Mouse (Mus musculus): ENCODE results near the gene Cercam. TPM values are rescaled to one million over a fixed set of nuclear protein-coding genes. Genes with fewer than 3 reads are reported as not detected.
A peak's percentile ranks its signal among the peaks of the same experiment; 100 is the strongest.

Cercam gene
- polyA plus RNA-seq, 1 experiment from 2014 or later: 12.3 TPM

DNA sequence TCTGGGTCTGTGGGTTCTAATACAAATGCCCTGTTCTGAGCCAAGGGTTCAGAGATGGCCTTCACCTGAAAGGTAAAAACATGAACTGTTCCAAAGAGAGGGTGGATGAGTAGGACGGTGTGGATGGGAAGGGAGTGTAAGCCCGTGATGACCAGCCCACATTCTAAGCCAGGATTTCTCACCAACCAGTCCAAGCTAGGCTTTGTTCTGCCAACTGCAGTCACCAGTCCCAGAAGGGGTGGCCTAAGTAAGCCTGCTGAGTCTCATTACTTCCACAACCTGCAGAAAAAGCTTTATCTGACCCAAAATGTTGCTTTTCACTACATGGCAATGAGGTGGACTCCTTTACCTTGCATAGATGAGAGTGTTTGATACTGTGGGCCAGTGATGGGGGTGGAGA, 24.8 kb upstream of the Cercam start:
- Histone ChIP-seq H3K27ac (replicated peaks) (peak overlapping the region; percentile 83), H3K4me3 (peak overlapping the region; percentile 61), H3K4me1 (peaks cover 41% of the 10 kb centered on the region), H3K36me3 (replicated peaks) (peaks cover 64% of the 10 kb centered on the region), H3K27me3 (replicated peaks; ENCODE audit: low read depth, poor library complexity, severe bottlenecking) (peaks cover 77% of the 10 kb centered on the region), H3K9me3 (no peaks in the 10 kb centered on the region)
- 67% methylated on average over 2 of the region's 2 CpGs for WGBS
- no peak for DNase-seq (ENCODE audit: low spot score)

DNA sequence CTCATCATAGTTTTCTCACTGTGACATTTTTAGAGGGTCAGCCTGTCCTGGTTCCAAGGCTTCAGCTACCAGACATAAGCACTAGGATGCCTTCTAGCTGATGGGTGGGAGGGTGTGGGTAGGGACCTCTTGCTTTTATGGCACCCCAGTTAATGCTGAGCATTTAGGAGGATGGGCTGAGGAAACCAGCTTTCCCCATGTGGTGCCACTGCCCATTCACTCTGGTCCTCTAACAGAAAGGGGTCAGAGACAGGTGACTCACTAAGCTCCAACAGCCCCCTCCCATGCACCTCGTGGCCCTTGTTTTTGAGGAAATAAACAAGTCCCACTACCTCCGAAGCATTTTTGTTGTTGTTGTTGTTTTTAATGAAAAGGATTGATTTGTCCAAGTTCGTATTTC, 24.3 kb upstream of the Cercam start:
- Histone ChIP-seq H3K4me3 (peak overlapping the region; percentile 61), H3K27me3 (replicated peaks; ENCODE audit: low read depth, poor library complexity, severe bottlenecking) (peaks cover 81% of the 10 kb centered on the region), H3K4me1 (peaks cover 36% of the 10 kb centered on the region), H3K27ac (replicated peaks) (peak overlapping the region; percentile 83), H3K36me3 (replicated peaks) (peaks cover 58% of the 10 kb centered on the region), H3K9me3 (no peaks in the 10 kb centered on the region)
- 15% methylated on average over 3 of the region's 3 CpGs for WGBS
- no peak for DNase-seq (ENCODE audit: low spot score)

DNA sequence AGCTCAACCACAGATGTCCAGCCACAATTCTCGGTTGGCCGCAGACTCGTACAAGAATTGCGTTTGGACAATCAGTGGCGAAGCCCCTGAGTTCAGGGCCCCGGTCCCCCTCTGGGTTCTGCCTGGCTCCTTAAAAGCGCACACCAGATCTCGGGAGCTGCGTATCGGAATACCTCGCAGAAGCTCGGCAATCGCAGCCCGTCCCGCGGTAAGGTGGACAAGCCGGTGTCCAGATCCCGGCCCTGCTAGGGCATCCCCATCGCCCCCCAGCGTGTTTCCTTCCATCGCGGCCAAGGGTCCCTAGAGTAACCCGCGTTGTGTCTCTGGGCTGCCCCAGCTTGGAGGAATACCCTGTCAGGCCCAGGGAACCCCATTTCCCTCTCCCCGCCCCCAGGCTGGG, 23.3 kb upstream of the Cercam start:
- H3K27ac ChIP-seq (replicated peaks): peak overlapping the region; percentile 83
- DNase-seq (ENCODE audit: low spot score): peak; percentile 52
- H3K27me3 ChIP-seq (replicated peaks; ENCODE audit: low read depth, poor library complexity, severe bottlenecking): peaks cover 85% of the 10 kb centered on the region
- peaks cover 48% of the 10 kb centered on the region for H3K36me3 ChIP-seq (replicated peaks)
- peaks cover 32% of the 10 kb centered on the region for H3K4me1 ChIP-seq
- 1% methylated on average over 25 of the region's 25 CpGs for WGBS
- peak overlapping the region; percentile 61 for H3K4me3 ChIP-seq
- no peaks in the 10 kb centered on the region for H3K9me3 ChIP-seq

DNA sequence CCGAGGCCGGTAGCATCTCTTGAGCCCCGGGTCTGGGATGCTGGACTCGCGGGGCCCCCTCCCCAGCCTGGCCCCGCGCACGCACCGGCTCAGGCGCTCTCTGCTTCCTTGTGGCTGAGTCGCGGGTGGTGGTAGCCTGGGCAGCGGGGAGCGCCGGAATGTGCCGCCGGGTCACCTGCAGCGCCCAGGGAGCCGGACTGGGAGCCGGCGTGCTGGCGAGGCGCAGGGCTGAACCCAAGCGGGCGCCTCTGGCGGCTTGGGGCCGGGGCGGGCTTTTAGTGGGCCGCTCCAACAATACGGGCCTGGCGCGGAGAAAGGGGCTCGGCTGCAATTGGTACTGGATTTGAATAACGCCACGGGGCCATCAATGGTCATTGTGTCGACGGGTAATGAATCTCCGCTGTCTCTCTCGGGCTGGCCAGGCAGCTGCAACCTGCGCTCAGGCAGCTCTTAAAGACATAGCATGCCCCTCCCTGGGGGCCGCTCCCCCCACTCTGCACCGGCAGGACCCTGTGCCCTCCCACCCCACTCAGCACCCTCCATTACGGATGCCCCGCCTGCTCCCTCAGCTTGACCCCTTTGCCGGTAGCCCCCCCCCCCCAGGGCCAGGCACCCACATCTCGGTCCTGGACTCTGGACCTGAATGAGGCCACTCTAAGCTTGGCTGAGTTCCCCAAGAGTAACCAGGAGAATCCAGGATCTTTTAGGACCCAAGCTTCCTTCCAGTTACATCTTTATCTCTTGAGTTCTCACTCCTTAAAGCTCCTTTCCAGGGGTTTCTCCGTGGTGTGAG, 22.7 kb upstream of the Cercam start:
- Histone ChIP-seq H3K27me3 (replicated peaks; ENCODE audit: low read depth, poor library complexity, severe bottlenecking) (peaks cover 91% of the 10 kb centered on the region), H3K36me3 (replicated peaks) (peaks cover 42% of the 10 kb centered on the region), H3K4me3 (peak overlapping the region; percentile 61), H3K27ac (replicated peaks) (peak overlapping the region; percentile 83), H3K9me3 (no peaks in the 10 kb centered on the region), H3K4me1 (peaks cover 32% of the 10 kb centered on the region)
- peak; percentile 68 for DNase-seq (ENCODE audit: low spot score)
- 3% methylated on average over 47 of the region's 47 CpGs for WGBS

DNA sequence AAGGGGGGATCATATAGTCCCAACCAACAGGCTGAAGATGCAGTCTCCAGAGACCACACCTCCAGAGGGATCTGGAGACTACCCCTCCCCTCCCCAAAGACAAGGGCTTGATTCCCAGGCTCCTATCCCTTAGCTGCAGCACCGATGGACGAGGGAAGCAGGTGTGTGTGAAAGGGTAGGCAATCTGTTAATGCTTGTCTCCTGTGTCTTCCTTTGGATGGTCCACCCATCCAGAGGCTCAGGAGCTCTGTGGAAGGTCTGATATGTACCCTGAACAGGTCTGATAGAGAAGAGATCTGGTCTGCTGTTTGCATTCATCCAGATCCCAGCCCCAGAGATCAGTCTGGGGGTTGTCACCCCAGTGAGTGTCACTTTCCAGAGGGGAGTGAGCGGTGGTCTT, 22.1 kb upstream of the Cercam start:
- Histone ChIP-seq H3K4me3 (peak overlapping the region; percentile 61), H3K36me3 (replicated peaks) (peaks cover 36% of the 10 kb centered on the region), H3K9me3 (no peaks in the 10 kb centered on the region), H3K4me1 (peaks cover 32% of the 10 kb centered on the region), H3K27me3 (replicated peaks; ENCODE audit: low read depth, poor library complexity, severe bottlenecking) (peaks cover 94% of the 10 kb centered on the region), H3K27ac (replicated peaks) (peak overlapping the region; percentile 83)
- WGBS: 39% methylated on average over 3 of the region's 3 CpGs
- no peak for DNase-seq (ENCODE audit: low spot score)

DNA sequence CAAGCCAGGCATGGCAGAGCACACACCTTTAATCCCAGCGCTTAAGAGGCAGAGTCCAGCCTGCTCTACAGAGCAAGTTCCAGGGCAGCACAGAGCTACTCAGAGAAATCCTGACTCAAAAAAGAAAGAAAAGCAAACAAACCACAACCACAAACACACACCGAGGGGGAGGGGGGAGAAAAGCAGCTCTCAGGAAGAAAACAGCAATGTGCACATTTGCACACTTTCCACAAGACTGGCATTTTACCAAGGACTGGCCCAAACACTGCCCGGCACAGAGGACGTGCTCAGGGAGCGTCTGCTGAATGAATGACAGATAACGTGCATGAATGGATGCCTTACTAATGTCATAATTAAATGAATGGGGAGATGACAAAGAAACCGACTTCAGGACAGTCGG, 19.9 kb upstream of the Cercam start:
- 78% methylated on average over 8 of the region's 8 CpGs for WGBS
- H3K27ac ChIP-seq (replicated peaks): no peak overlapping the region; the same call in 1 of the 2 replicates

DNA sequence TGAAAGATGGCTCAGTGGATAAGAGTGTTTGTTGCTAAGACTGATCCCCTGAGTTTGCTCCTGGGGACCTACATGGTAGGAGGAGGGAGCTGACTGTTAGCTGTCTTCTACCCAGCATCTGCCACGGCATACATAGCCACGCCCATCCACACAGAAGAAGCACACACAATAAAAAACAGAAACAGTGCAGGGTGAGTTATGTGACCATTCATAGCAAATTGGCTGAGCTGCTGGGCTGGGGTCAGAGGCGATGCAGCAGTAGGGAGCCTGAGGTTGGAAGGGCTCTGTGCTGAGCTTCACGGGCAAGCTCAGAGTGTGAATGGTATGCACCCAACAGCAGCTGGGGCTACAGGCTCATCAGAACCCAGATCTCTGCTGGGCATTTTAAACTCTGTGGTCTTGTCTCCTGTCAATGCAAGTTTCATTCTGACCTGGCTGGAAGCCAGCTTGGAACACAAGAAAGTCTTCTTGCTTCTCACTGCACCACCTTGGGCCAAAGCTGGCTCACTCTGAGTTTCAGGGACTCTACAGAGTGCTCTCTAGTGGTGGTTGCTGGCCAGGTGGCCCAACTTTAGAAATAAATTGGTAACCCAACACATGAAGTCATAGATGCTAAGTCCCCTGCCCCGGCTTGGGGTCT, 19.0 kb upstream of the Cercam start:
- Histone ChIP-seq H3K27me3 (replicated peaks; ENCODE audit: low read depth, poor library complexity, severe bottlenecking) (peaks cover 86% of the 10 kb centered on the region), H3K27ac (replicated peaks) (no peak overlapping the region; the same call in 1 of the 2 replicates), H3K4me3 (no peak overlapping the region), H3K4me1 (peaks cover 37% of the 10 kb centered on the region), H3K9me3 (no peaks in the 10 kb centered on the region), H3K36me3 (replicated peaks) (0 out of 2 replicates have a peak, but pooled peaks cover 7% of the 10 kb centered on the region)
- DNase-seq (ENCODE audit: low spot score): no peak
- WGBS: 70% methylated on average over 5 of the region's 5 CpGs

More for the DNA sequence above, 19.9 kb upstream of the Cercam start:
- H3K27me3 ChIP-seq (replicated peaks; ENCODE audit: low read depth, poor library complexity, severe bottlenecking): peaks cover 88% of the 10 kb centered on the region
- peaks cover 14% of the 10 kb centered on the region for H3K36me3 ChIP-seq (replicated peaks)
- H3K4me3 ChIP-seq: no peak overlapping the region
- H3K4me1 ChIP-seq: peaks cover 38% of the 10 kb centered on the region
- DNase-seq (ENCODE audit: low spot score): no peak
- no peaks in the 10 kb centered on the region for H3K9me3 ChIP-seq

DNA sequence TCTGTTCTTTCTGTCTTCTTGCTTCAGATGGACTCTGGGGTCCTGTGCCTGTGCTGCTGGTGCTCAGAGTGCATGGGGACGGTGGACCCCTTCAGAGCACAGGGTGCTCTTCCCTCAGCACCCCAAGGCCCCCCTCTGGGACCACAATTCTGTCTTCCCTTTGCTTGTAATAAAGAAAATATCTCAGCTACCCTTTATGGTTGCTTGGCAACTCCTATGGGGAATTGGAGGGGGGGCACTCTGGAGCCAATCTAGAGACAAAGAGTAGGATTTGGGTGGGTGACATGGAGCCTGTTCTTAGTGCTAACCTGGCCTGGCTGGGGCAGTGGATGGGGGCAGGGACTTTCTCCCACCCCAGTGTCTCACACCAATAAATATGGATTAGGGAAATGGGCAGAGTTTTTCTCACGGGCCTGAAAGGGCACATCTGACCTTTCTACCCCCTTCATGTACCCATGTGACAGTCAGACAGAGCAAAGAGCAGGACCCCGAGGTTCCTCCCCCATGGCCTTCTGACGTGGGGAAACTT, 15.9 kb upstream of the Cercam start:
- Histone ChIP-seq H3K4me3 (no peak overlapping the region), H3K36me3 (replicated peaks) (no peaks in the 10 kb centered on the region), H3K27ac (replicated peaks) (peak overlapping the region; percentile 70), H3K27me3 (replicated peaks; ENCODE audit: low read depth, poor library complexity, severe bottlenecking) (peaks cover 83% of the 10 kb centered on the region), H3K9me3 (no peaks in the 10 kb centered on the region), H3K4me1 (peaks cover 42% of the 10 kb centered on the region)
- WGBS: 56% methylated on average over 4 of the region's 4 CpGs
- DNase-seq (ENCODE audit: low spot score): no peak

DNA sequence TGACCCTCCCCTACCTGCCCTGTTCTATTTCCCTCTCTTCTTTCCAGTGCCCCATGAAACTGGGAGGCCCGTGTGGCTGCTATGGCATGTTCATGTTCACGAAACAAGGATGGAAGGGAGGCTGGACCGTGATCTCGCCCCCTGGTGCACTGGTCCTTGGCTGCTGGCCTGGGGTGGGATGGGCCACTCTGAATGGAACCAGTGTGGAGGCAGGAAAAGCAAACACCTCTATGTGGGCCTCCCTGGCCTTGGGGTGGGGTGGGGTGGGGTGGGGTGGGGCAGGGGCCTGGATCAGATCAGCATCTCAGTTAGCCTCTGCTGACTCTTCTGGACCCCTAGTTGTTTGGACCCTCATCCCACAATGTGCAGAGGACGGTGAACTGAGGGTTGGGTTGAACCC, 15.2 kb upstream of the Cercam start:
- no peak overlapping the region for H3K4me3 ChIP-seq
- peaks cover 46% of the 10 kb centered on the region for H3K4me1 ChIP-seq
- H3K9me3 ChIP-seq: no peaks in the 10 kb centered on the region
- H3K36me3 ChIP-seq (replicated peaks): no peaks in the 10 kb centered on the region
- WGBS: 77% methylated on average over 5 of the region's 5 CpGs
- H3K27me3 ChIP-seq (replicated peaks; ENCODE audit: low read depth, poor library complexity, severe bottlenecking): peaks cover 83% of the 10 kb centered on the region
- H3K27ac ChIP-seq (replicated peaks): peak overlapping the region; percentile 70
- DNase-seq (ENCODE audit: low spot score): no peak

DNA sequence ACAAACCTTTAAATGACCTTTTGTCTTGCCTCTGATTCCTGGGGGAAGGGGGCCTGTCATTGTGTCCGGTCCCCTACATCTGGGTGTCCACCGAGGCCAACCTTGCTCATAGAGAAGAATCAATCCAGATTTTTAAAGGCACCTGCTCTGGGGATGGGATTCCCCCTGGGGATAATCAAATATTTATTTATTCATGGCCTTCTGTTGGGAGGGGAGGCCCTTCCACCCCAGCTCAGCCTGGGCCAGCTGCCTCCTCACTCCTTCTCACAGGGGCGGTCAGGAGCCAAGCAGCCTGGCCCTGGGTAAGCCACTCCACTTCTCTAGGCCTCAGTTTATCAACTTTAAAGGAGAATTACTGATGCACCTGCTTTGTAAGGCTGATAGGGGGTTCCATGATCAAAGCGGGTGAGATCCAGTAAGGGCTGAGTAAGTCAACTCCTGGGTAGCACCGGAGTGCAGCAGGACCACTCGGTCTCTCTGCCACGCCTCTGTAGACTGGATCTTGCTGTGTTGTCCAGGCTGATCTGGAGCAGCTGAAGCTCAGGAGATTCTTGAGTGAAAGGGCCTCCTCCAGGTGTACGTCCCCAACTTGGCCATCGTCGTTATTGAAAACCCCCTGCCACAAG, 13.3 kb upstream of the Cercam start:
- peaks cover 42% of the 10 kb centered on the region for H3K4me1 ChIP-seq
- peaks cover 69% of the 10 kb centered on the region for H3K27me3 ChIP-seq (replicated peaks; ENCODE audit: low read depth, poor library complexity, severe bottlenecking)
- DNase-seq (ENCODE audit: low spot score): no peak
- H3K4me3 ChIP-seq: no peak overlapping the region
- no peaks in the 10 kb centered on the region for H3K36me3 ChIP-seq (replicated peaks)
- 72% methylated on average over 10 of the region's 10 CpGs for WGBS
- peak overlapping the region; percentile 77 for H3K27ac ChIP-seq (replicated peaks)
- H3K9me3 ChIP-seq: no peaks in the 10 kb centered on the region

DNA sequence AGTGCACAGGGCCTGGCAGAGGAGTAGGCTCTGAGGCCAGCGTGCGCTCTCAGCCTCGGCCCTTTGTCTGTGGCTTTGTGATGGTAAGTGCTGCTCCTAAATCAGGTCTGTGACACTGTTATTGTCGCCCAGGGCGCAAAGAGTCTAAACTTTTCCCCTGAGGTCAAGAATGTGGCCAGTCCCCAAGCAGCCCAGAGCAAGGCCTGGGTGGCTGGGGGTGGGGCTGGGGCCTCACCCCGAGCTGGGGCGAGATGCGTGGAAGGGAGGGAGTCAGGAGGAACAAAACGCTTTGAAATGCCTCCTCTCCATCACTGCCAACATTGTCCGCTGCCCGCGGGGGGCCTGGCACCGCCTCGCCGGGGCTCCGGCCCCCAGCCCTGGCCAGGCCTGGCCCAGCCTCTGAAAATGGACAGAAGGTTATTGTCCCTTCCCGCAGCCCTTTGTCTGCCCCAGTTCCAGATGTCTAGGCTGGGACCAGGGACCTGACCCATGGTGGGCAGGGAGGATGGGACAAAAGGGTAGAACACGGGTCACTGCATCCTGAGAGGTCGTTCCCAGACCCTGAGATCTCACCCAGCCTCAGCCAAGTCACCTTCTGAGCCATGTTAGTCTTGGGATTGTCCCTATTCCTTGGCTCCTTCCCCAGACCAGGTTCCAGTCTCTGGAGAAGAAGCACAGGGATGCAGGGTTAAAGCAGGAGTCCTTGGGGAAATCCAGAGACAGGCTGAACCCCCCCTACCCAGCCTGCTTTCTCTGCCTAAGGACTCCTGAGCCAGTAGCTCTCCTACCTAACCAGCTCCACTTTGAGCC, 12.3 kb upstream of the Cercam start:
- DNase-seq (ENCODE audit: low spot score): peak; percentile 46
- Histone ChIP-seq H3K4me1 (peaks cover 40% of the 10 kb centered on the region), H3K27ac (replicated peaks) (peak overlapping the region; percentile 77), H3K4me3 (peak overlapping the region; percentile 12; the same call in 1 of the 2 replicates), H3K9me3 (no peaks in the 10 kb centered on the region), H3K36me3 (replicated peaks) (no peaks in the 10 kb centered on the region), H3K27me3 (replicated peaks; ENCODE audit: low read depth, poor library complexity, severe bottlenecking) (peaks cover 60% of the 10 kb centered on the region)
- 8% methylated on average over 19 of the region's 19 CpGs for WGBS

DNA sequence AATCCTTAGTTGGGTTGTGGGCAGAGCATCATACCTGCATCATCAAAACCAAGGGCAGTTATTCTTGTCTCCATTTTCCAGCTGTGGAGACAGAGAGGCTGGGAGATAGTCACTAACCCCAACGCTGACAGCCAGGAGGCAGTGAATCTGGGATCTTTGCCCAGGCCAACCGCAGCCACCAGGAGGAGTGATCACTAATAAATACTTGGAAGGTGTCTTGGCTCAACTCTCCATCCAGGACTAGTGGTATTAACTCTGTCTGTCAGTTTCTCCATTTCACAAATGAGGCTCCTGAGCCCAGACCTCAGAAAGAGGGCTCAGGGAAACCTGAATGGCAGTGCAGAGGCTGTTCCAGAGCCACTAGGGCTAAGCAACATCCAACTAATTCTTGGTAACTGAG, 11.6 kb upstream of the Cercam start:
- Histone ChIP-seq H3K27me3 (replicated peaks; ENCODE audit: low read depth, poor library complexity, severe bottlenecking) (peaks cover 59% of the 10 kb centered on the region), H3K4me1 (peaks cover 40% of the 10 kb centered on the region), H3K4me3 (no peak overlapping the region), H3K9me3 (no peaks in the 10 kb centered on the region), H3K27ac (replicated peaks) (peak overlapping the region; percentile 77), H3K36me3 (replicated peaks) (no peaks in the 10 kb centered on the region)
- 61% methylated on average over 2 of the region's 2 CpGs for WGBS
- DNase-seq (ENCODE audit: low spot score): no peak
